Mouse (Mus musculus): ENCODE measurements around the gene Slc25a51.
A peak's percentile ranks its signal among the peaks of the same experiment; 100 is the strongest.

The Slc25a51 gene

DNA sequence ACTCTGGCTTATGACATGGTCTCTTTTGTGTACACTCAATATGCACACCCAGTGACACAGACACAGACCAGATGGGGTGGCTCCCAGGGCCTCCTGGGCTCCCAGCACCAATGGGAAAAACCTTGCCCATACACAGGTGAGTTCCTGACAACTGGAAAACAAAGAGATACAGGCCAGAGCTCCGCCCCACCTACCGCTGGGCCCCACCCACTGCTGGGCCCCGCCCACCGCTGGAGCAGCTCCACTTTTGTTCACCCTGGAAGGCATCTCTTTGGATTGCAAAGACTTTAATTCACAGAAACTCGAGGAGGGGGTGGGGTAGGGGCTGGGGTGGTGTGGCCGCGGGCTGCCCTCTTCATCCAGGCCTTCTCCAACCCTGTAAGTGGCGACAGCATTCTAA, 14.8 kb upstream of the Slc25a51 start:
- no peak for DNase-seq (ENCODE audit: low spot score)

DNA sequence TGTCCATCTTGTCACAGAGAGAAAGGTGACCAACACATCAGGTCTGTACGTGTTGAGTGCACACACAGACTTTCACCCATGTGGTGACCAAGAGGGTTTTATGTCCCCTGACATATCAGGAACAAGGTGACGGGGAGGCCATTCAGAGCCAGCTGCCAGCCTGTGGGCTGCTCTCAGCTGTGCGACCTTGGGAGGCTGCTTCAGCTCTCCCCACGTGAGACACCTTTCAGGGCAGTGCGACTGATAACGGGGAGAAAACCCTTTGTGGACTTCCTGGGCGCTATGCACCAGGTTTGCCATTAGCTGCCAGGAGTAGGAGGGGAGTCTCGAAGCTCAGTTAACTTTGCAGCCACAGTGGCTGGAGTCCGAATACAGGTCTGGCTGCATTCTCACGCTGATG, 14.1 kb upstream of the Slc25a51 start:
- no peak for DNase-seq (ENCODE audit: low spot score)

DNA sequence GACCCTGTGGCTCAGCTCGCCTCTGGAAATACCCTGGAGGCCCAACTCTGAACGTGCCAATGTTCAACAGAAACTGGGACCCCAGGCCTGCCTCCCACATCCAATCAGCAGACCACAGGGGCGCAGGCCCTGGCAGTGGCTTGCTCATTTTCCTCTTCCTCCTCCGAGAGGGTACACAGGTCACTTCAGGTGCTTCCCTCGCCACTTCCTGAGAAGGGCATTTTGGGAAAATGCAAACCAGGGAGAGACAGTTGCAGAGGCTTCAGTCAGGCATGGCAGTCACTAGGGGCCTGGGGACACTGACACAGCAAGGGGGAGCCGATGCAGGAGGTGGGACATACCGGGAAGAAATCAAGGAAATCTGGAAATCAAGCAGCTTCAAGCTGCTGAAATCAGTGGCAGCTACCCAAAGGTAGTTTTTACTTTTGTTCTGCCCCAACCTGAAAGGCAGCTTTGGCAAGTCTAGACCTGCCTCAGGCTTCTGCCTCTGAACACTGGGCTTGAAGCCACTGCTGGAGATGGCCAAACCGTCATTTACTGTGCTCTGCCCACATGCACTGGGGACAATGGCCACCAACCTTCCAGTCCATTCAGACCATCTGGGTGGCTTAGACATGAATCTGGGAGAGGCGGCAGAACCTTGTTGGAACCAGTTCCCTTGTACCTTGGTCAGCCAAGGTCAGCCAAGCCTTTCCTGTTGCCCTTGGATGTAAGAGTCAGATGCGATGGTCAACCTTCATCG, 13.1 kb upstream of the Slc25a51 start:
- DNase-seq (ENCODE audit: low spot score): no peak

DNA sequence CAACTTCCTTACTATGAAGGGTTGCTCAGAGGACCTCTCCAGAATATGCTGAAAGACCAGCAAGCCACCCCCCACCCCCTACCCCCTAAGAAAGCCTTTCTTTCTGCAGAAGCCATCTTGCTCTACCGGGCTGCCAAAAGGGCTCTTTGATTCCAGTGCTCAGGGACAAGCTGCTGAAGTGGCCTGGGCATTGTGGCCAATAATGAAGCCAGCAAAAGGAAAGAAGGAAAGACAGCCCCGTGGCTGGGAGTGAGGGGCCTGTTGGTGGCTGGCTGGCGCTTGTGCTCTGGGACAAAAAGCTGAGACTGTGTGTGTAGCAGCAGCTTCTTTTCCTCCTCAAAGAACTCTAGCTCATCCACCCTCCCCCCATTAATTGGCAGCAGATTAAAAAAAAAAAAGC, 12.2 kb upstream of the Slc25a51 start:
- no peak for DNase-seq (ENCODE audit: low spot score)

DNA sequence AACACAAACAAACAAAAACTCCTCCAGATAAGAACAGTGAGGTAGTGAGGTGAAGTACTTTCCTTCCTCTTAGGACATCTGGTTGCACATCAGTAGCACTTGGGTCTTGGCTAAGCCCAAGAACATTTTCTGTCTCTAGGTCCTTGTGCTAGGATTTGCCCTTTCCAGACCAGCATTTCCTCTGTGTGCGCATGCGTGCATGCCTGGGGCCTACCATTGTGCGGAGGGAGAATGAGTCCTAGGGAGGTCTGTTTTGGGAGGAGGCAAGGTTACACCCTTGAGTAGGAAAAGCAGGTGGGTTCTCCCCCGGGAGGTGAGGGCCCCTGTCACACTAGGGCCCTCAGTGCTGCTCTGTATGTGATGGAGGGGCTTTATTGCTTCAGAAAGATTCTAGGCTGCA, 10.5 kb upstream of the Slc25a51 start:
- no peak for DNase-seq (ENCODE audit: low spot score)

DNA sequence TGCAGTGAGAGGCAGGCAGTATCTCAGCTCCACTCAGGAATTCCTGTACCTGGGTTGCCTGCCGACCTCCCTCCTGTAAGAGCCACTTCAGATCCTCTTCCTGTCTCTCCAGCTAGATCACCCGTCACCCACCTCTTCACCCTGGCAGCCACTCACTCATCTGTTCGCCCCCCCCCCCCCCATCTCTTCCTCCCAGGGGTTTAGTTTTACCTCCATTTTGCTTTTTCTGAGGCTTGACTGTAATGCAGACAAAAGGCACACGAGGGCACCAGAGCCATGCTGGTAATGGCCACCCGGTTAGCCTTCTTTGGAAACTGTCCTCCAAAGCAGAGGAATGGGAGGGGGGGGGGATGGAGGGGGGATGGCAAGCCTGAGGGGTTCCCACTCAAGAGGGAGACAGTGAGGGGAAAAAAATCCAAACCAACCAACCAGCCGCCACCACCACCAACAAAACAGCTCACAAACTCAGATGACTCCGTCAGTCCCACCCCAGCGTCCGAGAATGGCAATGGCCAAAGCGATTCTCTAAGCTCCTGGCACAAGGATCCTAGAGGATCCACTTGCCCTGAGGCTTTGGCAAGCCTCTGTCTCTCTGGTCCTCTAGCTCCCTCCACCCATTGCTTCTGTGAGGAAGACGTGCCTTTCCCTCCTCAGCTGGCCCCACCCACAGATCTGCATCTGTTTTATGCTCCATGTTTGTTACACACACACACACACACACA, 9.8 kb upstream of the Slc25a51 start:
- peak; percentile 52 for DNase-seq (ENCODE audit: low spot score)

DNA sequence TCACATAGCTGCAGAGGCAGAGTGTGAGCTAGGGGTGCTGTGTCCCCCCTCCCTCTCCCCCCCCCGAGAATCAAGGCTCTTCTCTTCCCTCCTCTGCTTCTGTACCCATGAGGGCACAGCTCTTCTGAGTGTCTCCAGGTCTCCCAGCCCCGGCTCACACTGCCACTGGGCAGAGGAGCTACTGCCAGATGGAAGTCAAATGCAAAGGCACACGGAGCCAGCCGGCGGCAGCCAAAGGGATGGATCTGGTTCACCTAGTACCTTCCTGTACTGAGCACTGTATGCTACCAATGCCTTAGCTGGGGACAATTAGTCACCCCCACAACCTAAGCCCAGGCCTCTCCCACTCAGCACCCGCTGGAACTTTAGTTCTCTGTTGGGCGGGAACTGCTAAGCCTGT, 7.7 kb upstream of the Slc25a51 start:
- no peak for DNase-seq (ENCODE audit: low spot score)

DNA sequence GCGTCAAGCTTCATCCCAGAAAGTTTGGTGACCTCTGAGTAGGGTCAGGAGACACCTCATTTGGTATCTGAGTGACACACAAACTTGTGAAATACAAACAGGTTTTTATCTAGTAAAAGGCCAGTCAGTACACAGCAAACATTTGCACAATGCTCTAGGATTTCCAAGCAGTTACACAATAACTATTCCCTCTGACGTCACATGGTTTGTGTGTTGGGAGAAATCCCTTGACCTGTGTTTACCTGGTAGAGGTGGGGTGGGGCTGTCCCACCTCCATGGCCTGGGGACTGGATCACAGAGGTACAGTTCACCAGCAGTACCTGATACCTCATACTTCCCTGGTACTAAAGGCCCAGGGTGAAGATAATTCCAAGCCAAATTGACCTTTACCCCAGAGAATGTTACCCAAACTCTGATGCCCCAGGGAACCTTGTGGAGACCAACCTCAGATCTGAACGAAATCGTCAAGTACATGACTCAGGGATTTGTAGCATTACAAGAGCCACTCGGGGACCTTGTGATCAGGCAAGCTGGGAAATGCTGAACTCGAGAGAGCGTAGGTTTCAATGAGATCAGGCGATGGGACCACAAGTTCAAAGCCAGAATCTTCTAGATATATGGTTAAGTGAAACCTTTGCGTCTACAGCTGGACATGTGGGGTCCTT, 5.2 kb upstream of the Slc25a51 start:
- DNase-seq (ENCODE audit: low spot score): peak; percentile 83

DNA sequence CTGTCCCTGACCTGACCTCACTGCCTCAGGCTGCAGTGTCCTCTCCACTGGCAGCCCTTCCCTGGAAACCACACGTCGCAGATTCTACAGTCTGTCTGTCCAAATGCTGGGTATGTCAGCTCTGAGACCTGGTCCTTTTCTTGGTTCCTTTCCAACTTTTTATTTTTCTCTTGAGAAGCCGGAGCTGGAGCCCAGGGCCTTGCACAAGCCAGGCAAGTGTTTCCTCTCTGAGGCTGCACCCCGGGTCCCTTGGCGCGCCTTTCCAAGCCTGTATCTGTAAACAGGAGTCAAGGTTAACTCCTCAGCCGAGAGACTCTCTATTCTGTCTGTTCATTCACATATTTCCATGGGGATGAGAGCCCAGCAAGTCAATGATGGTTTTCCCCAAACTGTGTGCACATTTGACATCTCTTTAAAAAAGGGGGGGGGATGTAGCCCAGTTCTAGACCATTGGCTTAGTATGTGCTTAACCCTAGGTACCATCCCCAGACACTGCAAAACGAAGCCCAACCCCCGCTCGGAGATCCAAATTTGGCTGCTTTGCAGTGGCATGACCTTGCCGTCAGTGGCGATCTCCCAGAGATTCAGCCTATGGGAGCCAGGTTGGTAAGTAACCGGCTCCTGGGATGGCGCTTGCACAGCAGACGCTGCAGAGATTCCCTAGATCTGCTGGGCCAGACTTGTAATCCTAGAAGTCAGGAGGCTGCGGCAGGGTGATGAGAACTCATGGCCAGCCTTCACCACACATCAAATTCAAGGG, 4.0 kb upstream of the Slc25a51 start:
- DNase-seq (ENCODE audit: low spot score): no peak

DNA sequence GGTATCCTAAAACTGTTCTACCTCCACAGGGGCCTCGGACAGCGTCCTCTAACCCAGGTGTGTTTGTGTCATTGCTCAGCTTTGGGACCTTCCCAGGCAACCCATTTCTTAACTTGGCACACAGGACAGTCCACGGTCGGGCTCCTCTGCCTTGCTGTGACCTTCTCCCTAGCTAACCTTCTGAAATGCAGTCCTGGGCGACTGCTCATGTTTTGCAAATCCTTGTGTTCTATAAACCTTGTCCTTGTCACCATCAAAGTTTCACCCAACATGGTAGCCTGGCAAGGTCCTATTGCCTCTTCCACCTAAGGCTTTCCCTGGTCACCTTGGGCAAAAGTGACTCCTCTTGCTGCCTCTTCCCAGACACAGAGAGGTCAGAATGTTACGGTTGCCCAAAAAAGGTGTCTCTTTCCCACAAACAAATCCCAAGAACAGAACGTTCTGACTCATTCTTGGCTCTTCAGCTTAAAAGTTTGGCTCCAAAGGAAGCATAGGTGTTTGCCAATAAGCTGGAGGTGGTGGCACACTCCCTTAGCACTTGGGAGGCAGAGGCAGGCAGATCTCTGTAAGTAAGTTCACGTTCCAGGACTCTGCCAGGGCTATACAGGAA, 2.7 kb upstream of the Slc25a51 start:
- no peak for DNase-seq (ENCODE audit: low spot score)

DNA sequence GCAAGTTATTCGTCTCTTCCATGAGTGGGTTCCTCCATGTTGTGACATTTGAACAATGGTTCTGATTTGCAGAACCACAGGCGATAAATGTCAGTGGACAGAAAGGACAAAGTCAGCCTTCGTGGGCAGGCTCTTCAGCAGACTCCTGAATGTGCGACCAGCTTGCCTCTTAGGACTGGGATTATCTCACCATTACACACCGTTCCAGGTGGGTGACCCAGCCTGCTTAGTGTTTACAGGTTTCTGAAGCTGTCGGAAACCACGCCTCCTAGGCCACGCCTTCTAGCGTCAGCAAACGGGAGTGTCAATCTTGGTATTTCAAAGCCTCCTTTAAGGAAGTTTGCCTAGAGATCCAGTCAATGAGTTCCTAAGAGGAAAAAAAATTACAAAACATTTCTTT, 704 bp upstream of the Slc25a51 start:
- peak; percentile 72 for DNase-seq (ENCODE audit: low spot score)

DNA sequence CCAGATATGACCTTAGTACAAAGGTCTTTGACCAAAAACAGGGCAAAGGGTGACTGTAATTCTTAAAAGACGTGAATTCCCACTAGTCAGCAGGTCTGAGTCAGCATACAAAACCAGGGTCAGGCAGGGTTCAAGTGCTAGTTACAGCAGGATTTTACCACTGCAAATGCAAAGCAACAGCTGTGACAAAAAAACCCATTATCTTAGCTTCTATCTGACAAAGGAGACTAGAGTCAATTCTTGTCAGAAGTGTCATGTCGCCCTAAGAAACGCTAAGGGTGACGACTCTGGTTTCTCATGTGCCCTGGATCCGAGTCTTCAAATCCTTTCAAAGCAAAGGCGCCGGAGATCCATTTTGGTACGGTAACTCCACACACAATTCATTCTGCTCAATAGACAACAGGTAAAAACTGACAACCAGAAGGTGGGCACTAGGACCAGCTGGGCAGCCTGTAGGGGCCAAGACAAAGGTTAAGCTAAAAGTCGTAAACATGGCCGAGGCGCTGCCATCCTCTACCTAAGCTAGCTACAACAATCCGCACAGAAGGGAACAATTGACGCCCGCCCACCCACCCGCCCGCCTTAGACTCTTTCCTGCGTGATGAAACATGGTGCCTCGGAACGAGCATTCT, 747 bp downstream of the Slc25a51 start:
- peak; percentile 59 for DNase-seq (ENCODE audit: low spot score)

DNA sequence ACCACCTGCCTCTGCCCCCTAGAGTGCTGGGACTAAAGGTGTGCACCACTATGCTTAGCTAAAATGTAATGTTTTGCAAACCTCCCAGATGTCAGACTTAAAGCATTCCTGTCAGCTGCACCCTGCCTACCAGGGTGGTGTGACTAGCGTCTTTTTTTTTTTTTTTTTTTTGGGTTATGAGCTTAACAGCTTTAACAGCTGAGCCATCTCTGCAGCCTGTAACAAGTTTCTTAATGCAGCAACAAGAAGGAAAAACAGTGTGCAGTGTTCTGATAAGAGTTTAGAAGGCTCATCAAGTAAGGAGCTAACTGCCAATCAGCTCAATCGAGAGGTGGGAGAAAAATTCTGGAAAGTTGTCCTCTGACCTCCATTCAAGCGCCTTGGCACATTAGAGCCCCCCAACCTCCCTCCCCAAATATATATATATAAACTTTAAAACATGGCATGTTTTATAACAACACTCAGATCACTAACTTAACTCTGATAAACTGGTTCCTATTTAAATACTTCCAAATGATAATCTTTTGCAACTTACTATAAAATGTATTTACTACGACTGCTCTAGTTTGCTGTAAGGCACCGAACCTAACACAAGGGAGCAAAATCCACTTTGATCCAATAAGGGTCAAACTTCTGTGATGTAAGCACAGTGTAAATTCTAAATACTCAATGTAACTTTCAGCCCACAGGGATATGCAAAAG, 1.4 kb downstream of the Slc25a51 start:
- DNase-seq (ENCODE audit: low spot score): no peak

DNA sequence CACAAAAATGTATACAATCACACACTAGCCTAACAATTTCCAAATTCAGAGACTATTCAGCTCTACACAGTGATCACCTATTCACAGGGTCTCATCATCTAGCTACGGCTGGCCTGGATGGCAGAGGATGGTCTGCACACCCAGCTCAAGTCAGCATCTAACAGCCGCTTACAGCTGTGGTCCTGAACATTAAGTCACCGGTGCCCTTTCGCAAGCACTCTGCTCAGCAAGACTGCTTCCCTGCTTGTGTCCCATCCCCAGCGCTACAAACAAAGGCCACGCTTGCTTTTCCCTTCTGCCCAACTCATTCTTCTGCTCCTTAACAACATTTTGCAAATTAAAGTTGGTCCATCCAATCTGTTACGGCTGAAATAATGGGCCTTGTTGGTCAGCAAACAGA, 2.2 kb downstream of the Slc25a51 start:
- no peak for DNase-seq (ENCODE audit: low spot score)

DNA sequence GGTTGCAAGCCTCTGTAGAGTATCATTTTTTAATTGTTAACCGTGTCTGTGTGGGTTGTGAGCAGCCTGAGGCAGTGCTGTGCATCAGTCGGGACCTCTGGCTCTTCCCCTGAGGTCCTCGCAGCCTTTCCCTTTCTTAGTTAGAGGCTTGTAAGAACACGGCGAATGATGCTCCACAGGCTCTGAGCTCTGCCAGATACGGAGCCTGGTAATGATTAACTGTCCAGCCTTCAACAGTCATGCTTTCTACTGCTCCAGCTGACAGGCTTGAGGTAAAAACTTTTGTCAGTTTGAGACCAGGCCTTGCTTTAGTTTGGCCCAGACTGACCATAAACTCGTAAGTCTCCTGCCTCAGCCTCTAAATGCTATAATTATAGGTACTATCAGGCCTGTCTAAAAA, 3.3 kb downstream of the Slc25a51 start:
- DNase-seq (ENCODE audit: low spot score): peak; percentile 56

DNA sequence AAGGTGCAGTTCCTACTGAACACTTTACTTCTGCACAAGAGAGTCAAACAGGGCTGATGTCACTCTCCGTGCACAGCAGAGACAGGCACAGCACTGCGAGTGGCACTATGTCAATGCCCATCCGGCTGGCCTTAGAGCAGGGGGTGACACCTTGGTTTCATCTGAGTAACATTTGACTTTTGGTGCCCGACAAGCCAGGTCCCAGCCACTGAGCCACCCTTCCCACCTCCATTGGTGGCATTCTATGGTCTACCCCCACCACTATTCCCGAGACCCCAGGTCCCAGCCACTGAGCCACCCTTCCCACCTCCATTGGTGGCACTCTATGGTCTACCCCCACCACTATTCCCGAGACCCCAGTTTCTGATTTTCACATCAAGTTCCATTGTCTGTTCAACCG, 4.5 kb downstream of the Slc25a51 start:
- no peak for DNase-seq (ENCODE audit: low spot score)

DNA sequence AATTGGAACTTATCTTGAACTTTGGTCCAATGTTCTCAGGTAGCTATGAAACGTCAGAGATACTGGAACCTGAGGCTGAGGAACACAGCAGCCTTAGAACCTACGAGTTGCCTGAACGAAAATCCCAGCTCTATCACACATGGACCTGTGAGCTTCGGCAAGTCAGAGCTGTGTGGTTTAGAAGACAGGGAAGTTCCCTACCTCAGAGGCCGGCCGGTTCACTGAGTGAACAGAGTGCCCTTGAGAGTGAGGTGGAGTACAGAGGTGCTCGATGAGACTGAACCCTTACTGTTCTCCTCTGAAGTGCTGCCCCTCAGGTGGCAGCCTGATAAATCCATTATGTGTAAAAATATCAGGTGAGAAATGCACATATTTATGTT, 5.1 kb downstream of the Slc25a51 start:
- DNase-seq (ENCODE audit: low spot score): no peak

DNA sequence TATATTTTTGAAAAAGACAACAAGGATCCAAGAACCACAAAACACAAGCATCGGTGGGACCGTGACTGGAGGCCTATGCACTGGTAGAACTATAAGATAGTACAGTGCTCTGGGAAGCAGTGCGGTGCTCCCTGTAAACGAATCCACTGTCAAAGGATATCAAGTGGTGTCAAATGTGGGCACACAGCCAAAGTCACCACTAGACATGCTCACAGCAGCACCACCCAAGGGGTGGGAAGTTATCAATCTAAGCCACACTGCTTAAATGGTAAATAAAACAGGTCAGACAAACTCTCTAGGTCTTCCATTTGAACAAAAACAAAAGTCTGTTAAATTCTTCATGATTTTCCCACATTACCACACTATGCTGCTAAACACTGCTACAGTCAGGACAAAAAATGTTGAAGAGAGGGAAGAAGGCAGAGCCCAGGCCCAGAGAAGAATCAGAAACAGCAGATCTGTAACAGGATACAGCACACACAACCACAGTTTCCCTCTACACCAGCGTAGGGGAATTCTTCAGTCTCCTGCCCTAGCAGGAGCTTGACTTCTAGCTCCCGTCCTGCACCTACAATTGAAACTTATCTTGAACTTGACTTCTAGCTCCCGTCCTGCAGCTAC, 5.6 kb downstream of the Slc25a51 start:
- no peak for DNase-seq (ENCODE audit: low spot score)

DNA sequence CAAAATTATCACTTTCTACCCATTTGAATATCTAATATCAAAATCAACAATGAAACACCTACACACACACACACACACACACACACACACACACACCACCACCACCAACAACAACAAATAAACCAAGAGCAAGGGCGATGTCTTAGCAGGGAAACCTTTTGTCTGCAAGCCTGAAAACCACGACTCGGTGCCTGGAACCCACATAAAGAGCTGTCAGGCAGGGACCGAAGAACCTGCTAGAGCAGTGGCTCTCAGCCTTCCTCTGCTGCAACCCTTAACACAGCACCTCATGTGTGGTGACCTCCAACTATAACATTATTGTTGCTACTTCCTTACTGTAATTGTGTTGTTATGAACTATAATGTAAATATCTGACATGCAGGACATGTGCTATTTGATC, 6.3 kb downstream of the Slc25a51 start:
- no peak for DNase-seq (ENCODE audit: low spot score)

DNA sequence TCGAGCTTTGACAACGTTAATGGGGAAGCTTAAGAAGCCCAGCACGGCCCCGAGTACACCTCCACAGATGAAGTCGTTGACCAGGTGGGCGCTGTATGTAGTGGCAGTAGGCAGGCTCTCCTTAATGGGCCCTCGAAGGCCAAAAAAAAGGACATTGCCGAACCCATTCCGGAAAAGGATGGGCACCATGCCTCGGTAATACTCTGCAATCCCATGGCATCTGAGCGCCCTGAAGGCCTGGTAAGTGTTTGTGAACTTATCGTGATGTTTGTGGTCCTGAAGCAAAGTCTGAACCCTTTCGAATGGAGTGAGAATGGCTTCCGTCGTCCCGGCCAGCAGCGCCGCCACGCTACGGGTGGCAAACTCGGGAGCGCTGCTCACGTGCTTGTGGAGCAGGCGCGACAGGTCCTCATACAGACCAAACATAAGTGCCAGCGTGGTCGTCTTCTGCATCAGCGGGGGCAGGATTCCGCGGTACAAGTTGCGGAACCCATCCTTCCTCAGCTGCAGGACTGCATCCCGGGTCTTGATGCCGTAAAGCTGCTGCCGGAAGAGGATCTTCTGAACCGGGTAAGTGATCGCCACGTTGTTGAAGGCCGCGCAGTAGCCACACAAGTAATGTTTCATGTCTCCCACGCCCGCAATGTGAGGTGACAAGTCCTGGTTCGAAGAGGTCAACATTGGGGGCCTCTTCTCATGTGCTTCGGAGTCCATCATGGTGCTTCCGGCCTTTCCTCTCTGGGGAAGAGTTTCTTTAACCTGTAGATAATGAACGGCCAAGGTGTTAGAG, 8.9 kb downstream of the Slc25a51 start:
- no peak for DNase-seq (ENCODE audit: low spot score)

All from yolk sac, embryonic 10.5 days (tissue).